Mouse (Mus musculus) T-helper 2 cell (primary cell): ENCODE measurements at regions not wholly inside any gene's neighbourhood (a gene's known extent, or its start where the extent isn't known, plus 50 kb on each side); places are given as distances from the start of the nearest gene placed in this dataset.
"Not testable (repeated sequence)": the region's sequence is repeated elsewhere in the genome, so short reads cannot be mapped to it uniquely, and the experiment has no call there.

Experiments
- in situ Hi-C: fragments of 300-600 bp; cut with MboI, MseI; formaldehyde crosslinking; loops from one replicate; pipeline ENCODE4 v1.15.1; 2025; ENCODE audit warnings: high pct_unique_total_duplicates

DNA sequence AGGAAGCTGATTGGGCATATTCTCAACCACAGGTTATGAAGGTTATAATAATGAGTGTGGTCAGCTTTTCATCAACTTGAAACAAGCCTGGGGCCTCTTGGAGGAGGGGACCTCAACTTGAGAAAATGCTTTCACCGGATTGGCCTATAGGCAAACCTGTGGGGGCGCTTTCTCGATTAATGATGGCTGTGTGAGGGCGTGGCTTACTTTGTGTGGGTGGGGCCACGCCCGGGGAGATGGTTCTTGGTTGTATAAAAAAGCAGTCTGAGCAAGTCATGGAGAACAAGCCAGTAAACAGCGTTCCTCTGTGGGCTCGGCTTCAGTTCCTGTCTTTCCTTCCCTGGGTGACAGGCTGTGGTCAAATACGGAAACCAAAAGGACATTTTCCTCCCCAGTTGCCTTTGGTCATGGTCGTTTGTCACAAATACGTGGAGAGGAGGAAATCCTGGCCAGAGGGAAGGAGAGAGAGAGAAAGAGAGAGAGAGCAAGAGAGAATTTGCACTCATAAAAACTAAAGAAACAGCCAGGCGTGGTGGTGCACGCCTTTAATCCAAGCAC is 163.1 kb downstream of the Ifng start:
- in situ Hi-C loops, result no loop called here

GRCm38 (mm10) chr10:118605156-118605821 is 164.4 kb downstream of the Ifng start:
- in situ Hi-C loops, result no loop called here

DNA sequence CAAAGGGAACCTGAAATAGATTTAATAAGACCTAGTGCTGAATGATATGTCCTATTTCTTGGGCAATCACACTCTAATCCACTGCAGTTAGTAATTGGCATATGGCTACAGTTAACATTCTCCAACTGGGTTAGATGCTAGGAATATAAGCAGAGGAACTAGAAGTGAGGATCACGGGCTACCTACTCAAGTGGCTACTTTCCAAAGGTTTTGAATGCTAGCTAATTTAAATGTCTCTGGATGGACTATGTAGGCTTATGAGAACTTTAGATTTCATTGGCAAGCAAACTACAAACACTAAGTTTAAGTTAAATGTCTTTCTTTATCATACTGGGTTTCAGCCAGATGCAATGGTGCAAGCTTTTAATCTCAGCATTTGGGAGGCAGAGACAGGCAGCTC is 166.6 kb downstream of the Ifng start:
- in situ Hi-C loops, result no loop called here

GRCm38 (mm10) chr10:118608376-118609145 is 167.7 kb downstream of the Ifng start:
- in situ Hi-C loops, result no loop called here

- in situ Hi-C loops, result no loop called here
Observed at GRCm38 (mm10) chr10:118609157-118609556, 168.3 kb downstream of the Ifng start.

DNA sequence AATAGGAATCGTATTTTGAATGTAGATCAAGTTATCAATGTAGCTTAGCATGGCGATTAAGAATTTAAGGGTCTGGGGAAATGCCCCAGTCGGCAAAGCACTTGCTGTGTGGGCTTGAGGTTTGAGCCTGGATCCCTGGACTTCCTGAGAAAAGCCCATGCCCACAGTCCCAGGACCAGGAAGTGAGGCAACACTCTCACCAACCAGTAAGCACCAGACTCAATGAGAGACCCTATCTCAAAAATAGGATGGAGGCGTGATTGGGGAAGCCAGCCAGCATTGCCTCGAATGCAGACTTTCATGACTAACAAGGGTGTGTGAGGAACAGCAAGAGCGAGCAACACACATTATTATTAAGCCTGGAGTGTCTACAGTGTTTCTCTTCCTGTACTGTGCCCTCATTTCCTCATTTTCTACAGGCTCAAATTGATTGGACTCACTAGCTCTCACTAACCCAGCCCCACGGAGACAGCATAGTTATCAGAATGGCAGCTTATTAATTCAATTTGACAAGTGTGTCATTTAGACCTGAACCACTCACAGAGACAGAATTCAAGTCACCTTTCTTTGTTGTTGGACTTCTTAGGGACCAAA is 170.1 kb downstream of the Ifng start:
- in situ Hi-C loops, result no loop called here

- in situ Hi-C loops, result no loop called here
Observed at GRCm38 (mm10) chr10:118612091-118612490, 171.2 kb downstream of the Ifng start.

- in situ Hi-C loops, result no loop called here
Observed at GRCm38 (mm10) chr10:118613056-118613695, 172.3 kb downstream of the Ifng start.

DNA sequence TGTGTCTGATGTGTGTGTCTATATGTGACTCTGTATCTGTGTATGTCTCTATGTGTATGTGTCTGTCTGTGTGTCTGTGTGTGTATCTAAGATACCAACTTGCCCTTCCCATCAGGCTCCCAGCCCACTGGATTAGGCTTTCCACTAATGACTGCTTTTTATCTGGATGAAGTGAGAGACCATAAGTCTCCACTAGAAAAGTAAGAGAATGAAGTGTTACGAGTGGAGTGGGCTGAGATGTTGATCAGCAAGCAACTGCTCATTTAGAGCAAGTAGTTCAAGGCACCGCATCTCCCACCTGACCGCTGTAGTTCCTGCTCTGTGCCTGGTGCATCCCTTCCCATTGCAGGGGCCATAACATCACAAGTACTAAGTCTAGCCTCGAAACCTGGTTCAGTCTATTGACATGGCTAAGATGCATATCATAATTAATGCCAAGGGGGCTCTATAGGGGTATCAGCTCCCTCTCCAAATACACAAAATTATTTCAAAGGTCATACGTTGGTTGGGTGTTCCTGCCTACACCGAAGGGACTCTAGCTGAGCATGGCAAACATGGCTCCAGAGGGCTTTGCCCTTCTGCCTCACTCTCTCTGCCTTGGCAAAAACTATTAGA is 173.5 kb downstream of the Ifng start:
- in situ Hi-C loops, result no loop called here

DNA sequence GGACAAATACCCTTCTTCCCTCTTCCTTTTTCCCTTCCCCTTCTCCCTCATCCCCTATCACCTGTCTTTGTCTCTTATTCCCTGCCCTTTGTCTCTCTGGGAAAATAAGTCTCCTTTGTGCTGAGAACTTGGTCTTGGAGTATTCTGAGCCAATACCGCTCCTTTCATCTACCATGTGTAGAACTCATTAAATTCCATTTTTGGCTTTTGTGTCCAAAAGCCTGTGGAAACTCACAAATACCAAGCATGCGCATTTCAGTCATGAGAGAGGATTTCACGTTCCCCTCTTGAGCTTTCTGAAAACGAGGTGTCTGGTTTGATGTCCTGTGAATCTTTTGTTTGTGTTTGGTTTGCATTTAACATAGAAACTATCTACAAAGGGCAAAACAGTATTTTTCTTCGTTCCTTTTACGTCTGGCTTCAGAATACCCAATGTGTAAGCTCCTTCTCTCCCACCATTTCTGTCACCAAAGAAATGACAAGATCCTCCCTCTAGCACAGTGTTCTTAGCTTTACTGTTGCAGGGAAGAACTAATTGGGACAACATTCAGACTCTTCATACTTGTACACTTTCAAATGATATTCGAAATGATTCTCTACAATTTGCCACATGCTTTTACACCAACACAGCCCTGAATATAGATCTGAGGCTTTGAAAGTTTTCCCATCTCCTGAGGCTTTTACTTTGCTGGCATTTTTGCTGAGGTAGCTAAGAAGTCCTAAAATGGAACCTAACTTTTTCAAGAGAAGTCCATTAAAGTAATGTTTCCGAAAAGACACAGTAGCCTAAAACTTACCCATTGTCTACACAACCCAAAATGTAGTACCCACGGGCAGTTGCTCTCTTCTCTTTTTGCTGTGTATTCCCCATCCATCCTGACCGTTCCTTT is 174.5 kb downstream of the Ifng start:
- in situ Hi-C loops, result no loop called here

DNA sequence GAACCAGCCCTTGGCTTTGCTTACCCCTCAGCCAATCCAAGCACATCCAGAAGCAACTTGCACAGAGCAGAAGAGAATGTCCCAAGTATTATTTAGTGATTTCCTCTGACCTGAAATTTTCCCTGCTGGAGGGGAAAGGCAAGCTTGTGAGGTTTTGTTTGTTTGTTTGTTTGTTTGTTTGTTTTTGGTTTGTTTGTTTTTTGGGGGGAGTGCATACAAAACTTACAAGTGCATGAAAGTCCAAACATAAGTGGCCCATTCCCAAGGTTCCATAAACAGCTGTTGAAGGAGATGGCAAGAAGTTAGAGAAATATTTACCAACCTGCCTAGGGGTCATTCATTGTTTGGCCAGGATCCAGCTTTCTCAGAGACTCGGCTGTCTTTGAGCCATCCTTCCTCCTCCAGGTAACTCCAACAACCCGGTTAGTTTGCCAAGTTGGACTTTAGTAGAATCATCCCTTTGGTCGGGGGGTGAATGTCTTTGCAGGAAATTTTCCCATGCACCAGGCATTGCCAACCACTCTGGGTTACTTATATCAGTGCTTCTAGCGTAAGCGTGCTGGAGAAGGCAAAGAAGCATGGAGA is 175.3 kb downstream of the Ifng start:
- in situ Hi-C loops, result no loop called here

GRCm38 (mm10) chr10:118617291-118618044 is 176.6 kb downstream of the Ifng start:
- in situ Hi-C loops, result no loop called here

DNA sequence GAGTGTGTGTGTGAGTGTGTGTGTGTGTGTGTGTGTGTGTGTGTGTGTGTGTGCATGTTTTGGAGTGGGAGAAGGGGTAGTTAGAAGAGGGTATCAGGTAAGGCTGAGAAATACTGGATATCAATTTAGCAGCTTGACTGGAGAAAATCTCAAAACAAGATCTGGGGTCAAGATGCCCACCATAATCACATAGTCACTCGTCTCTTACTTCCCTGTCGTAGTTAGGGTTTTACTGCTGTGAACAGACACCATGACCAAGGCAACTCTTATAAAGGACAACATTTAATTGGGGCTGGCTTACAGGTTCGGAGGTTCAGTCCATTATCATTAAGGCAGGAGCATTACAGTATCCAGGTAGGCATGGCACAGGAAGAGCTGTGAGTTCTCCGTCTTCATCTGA is 177.4 kb downstream of the Ifng start:
- in situ Hi-C loops, result not testable (repeated sequence)

- in situ Hi-C loops, result no loop called here
Observed at GRCm38 (mm10) chr10:118618766-118619600, 178.1 kb downstream of the Ifng start.

GRCm38 (mm10) chr10:118619601-118620000 is 178.8 kb downstream of the Ifng start:
- in situ Hi-C loops, result no loop called here

GRCm38 (mm10) chr10:118620611-118621010 is 179.8 kb downstream of the Ifng start:
- in situ Hi-C loops, result no loop called here

- in situ Hi-C loops, result no loop called here
Observed at GRCm38 (mm10) chr10:118621546-118621945, 180.7 kb downstream of the Ifng start.

DNA sequence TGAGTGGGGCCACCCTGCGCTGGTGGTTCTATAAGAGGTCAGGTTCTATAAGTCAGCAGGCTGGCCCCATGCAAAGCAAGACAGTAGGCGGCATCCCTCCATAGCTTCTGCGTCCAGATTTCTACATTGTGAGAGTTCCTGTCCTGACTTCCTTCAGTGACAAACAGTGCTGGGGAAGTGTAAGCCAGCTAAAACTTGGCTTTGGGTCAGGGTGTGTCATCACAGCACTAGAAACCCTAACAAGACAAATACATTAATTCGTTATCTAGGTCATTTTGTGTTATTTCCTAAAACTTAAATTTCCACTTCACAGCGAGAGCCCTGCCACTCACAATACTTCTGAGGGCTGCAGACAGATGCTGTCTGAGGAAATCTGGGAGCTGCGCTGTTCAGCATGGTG is 181.3 kb downstream of the Ifng start:
- in situ Hi-C loops, result no loop called here

DNA sequence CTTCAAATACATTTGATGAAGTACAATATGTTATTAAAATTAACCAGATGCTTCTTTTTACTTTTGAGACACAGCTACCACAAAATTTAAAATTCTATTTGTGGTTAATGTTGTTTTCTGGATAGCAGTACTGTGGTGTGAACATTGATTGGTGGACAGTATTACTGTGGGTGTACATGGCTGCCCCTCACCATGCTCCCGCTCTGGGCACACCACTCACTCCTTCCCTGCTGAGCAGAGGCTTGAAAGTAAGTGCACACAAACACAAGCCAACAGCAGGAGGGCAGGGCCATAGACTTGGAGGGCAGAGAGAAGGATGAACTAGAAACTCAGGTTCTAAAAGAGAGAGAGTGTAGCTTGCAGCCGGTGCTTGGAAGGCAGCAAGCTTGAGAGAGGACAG is 182.1 kb downstream of the Ifng start:
- in situ Hi-C loops, result no loop called here
